Mouse (Mus musculus) hindbrain, embryonic 16.5 days (tissue): ENCODE results near the gene Zfp839. TPM values are rescaled to one million over a fixed set of nuclear protein-coding genes. Genes with fewer than 3 reads are reported as not detected.

Experiments used
- ATAC-seq: fragments of 200-750 bp; cut with Nextera tagmentation; 2 replicates; pipeline ENCODE4 v1.8.0; 2017; ENCODE audit warnings: moderate TSS enrichment, moderate library complexity
- H3K27ac ChIP-seq: fragments of 300-500 bp; sonication (generic); 2 replicates; pipeline ENCODE4 v1.5.1; 2014; ENCODE audit warnings: low read depth, mild to moderate bottlenecking, control low read depth, low read length, moderate library complexity
- H3K27me3 ChIP-seq: fragments of 300-500 bp; sonication (generic); replicated peaks from 2 replicates; pipeline ENCODE4 v1.6.1; 2014; ENCODE audit warnings: low read length; ENCODE audit not compliant: control insufficient read depth, insufficient read depth
- H3K36me3 ChIP-seq: fragments of 300-500 bp; sonication (generic); 2 replicates; pipeline ENCODE4 v1.6.1; 2014; ENCODE audit warnings: mild to moderate bottlenecking, low read length, moderate library complexity, mixed read lengths; ENCODE audit not compliant: control insufficient read depth, insufficient read depth
- H3K4me1 ChIP-seq: fragments of 300-500 bp; sonication (generic); 2 replicates; pipeline ENCODE4 v1.6.1; 2014; ENCODE audit warnings: low read depth, low read length; ENCODE audit not compliant: control insufficient read depth, insufficient read depth
- H3K4me2 ChIP-seq: fragments of 300-500 bp; sonication (generic); 2 replicates; pipeline ENCODE4 v1.6.1; 2014; ENCODE audit warnings: mild to moderate bottlenecking, low read length, control low read depth, moderate library complexity
- H3K4me3 ChIP-seq: fragments of 300-500 bp; sonication (generic); 2 replicates; pipeline ENCODE4 v1.5.1; 2014; ENCODE audit warnings: mild to moderate bottlenecking, low read length, control low read depth, moderate library complexity
- H3K9ac ChIP-seq: fragments of 300-500 bp; sonication (generic); 2 replicates; pipeline ENCODE4 v1.6.1; 2014; ENCODE audit warnings: low read depth, mild to moderate bottlenecking, control low read depth, low read length, moderate library complexity
- H3K9me3 ChIP-seq: fragments of 300-500 bp; sonication (generic); 2 replicates; pipeline ENCODE4 v1.6.1; 2014; ENCODE audit warnings: mild to moderate bottlenecking, low read length, moderate library complexity; ENCODE audit not compliant: control insufficient read depth
- WGBS: fragments of 180-500 bp; shearing (Covaris S2); extraction: QIAGEN DNeasy Blood & Tissue Kit; methylation state at CpG from one replicate; pipeline ENCODE4 v1.1.7; 2014; 5-methylcytosine and 5-hydroxymethylcytosine counted together
- polyA plus RNA-seq: library from polyadenylated mRNA; unstranded; fragments of >200 nt; fragmentation: Nextera tagmentation; extraction: Ambion mirVana; gene quantifications from 2 replicates; pipeline ENCODE4 v1.2.1, GENCODE M21; 2015

The Zfp839 gene
- polyA plus RNA-seq, 1 experiment from 2014 or later = 3.7 TPM

DNA sequence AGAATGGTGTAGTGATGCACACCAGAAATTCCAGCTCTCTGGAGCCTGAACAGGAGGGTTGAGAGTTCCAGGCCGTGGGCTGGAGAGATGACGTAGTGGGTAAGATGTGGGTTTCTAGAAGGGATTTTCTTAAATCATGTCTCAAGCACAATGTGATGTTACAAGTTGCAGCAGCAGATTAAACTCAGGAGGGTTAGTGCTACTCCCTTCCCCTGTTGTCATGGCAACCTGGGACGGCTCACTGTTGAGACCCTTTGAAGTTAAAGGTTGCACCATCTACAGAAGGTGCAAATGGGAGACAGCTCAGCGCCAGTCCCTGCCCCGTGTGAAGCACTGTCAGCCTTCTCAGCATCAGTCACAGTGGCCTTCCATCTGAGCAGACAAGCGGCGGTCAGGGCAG lies 11.2 kb downstream of the Zfp839 start:
- ATAC-seq = no peak
- H3K27me3 ChIP-seq = no peaks in the 10 kb centered on the region
- no peaks in the 10 kb centered on the region for H3K9me3 ChIP-seq
- no peak overlapping the region for H3K9ac ChIP-seq
- H3K4me1 ChIP-seq = no peaks in the 10 kb centered on the region
- no peak overlapping the region for H3K4me3 ChIP-seq
- H3K27ac ChIP-seq = no peak overlapping the region
- peaks cover 11% of the 10 kb centered on the region for H3K36me3 ChIP-seq
- WGBS = 59% methylated on average over 7 of the region's 7 CpGs
- H3K4me2 ChIP-seq = no peak overlapping the region

DNA sequence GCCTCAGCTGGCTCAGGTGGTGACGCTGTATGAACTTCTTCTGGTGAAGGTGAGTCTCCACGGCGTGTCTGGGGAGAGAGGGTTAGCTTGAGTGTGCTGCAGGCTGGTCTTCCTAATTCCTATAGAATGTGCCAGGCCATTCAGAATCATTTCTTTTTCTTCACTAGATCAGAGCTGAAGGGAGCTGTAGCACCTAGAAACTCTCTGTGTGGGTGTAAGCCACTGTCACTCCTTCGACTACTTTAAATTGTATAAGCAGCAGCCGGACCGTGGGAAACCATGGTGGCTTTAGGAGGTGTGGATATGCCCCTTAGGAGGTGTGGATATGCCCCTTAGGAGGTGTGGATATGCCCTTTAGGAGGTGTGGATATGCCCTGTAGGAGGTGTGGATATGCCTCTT lies 14.0 kb downstream of the Zfp839 start:
- Histone ChIP-seq H3K4me2 (no peak overlapping the region), H3K27ac (no peak overlapping the region), H3K4me1 (no peaks in the 10 kb centered on the region), H3K9ac (no peak overlapping the region), H3K27me3 (no peaks in the 10 kb centered on the region), H3K4me3 (no peak overlapping the region), H3K36me3 (peaks cover 25% of the 10 kb centered on the region), H3K9me3 (no peaks in the 10 kb centered on the region)
- 94% methylated on average over 6 of the region's 6 CpGs for WGBS
- no peak for ATAC-seq

DNA sequence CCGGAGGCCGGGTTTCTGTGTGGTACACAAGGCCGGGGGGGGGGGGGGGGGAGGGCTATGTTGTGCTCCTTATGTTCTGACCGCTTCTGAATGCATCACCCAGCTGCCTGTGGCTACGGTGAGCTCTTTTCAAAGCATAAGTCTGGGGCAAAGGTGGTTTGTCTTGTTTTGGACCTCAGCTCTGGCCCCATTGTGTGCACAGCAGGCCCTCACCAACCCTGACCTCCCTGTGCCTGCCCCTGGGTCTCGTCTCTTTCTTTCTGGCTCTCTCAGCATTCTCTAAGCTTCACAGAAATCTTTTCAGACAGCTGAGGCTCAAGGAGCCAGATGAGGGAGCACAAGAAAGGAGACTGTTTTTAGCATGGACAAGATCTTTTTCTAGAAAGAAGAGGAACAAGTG lies 15.5 kb downstream of the Zfp839 start:
- ATAC-seq = no peak
- no peak overlapping the region for H3K9ac ChIP-seq
- no peak overlapping the region for H3K27ac ChIP-seq
- H3K9me3 ChIP-seq = no peaks in the 10 kb centered on the region
- H3K27me3 ChIP-seq = no peaks in the 10 kb centered on the region
- H3K4me3 ChIP-seq = no peak overlapping the region
- H3K36me3 ChIP-seq = peaks cover 29% of the 10 kb centered on the region
- no peak overlapping the region for H3K4me2 ChIP-seq
- WGBS = 25% methylated on average over 5 of the region's 6 CpGs
- H3K4me1 ChIP-seq = no peaks in the 10 kb centered on the region

DNA sequence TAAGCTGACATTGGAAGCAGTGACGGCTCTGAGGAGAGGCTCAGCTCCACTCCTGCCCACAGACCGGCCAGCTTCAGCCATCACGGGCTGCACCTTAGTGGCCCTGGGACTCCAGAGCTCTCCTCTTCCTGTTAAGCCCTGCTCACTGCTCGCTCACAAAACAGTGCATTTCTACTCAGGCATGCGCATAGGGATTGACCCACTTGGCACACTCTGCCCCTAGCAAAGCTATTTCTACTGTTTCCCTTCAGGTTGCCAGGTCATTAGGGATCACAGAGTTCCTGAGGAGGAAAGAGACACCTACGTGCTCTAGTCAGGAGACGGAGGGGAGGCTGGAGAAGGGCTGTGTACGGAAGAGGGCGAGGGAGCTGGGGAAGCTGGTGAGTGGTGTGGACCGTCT lies 15.9 kb downstream of the Zfp839 start:
- no peak for ATAC-seq
- no peaks in the 10 kb centered on the region for H3K27me3 ChIP-seq
- H3K4me2 ChIP-seq = no peak overlapping the region
- H3K9me3 ChIP-seq = no peaks in the 10 kb centered on the region
- peaks cover 29% of the 10 kb centered on the region for H3K36me3 ChIP-seq
- 77% methylated on average over 10 of the region's 10 CpGs for WGBS
- H3K4me3 ChIP-seq = no peak overlapping the region
- H3K27ac ChIP-seq = no peak overlapping the region
- H3K4me1 ChIP-seq = no peaks in the 10 kb centered on the region
- H3K9ac ChIP-seq = no peak overlapping the region

DNA sequence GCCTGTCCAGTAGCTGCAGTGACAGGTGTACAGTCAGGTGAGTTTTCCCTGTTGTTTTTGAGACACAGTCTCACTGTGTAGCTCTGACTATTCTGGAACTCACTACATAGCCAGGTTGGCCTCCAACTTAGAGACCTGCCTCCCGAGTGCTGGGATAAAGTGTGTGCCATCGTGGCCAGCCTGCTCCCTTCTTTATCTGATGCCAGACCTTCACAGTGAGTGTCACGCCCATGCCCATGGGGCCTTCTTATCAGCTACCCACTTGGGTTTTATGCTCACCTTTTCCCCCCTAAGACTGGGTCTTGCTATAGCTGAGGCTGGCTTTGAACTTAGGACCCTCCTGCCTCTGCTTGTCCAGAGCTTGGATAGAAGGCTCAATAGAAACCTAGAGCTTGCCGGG lies 20.1 kb downstream of the Zfp839 start:
- Histone ChIP-seq H3K9ac (no peak overlapping the region), H3K27ac (no peak overlapping the region), H3K4me2 (no peak overlapping the region), H3K4me1 (no peaks in the 10 kb centered on the region), H3K9me3 (no peaks in the 10 kb centered on the region), H3K27me3 (no peaks in the 10 kb centered on the region), H3K36me3 (peaks cover 34% of the 10 kb centered on the region), H3K4me3 (no peak overlapping the region)
- no peak for ATAC-seq
- 91% methylated on average over 4 of the region's 4 CpGs for WGBS

DNA sequence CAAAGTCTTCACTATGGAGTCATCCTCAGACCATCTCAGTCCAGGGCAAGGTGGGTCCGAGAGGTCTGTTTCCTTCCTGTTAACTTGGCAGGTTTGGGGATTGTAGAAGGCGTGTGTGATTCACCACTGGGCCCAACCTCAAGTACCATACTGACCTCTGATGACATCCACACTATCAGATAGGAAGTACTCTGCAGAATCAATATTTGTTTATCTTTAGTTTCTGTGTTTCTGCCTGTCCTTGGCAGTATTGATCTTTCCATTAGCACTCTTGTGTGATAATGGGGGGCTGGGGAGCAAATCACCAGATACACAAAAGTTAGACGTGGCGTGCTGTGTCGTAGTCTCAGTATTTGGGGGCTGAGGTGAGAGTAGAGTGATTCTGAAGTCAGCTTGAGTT lies 21.2 kb downstream of the Zfp839 start:
- no peak overlapping the region for H3K27ac ChIP-seq
- peaks cover 34% of the 10 kb centered on the region for H3K36me3 ChIP-seq
- H3K4me1 ChIP-seq = no peaks in the 10 kb centered on the region
- no peaks in the 10 kb centered on the region for H3K27me3 ChIP-seq
- H3K9me3 ChIP-seq = no peaks in the 10 kb centered on the region
- no peak overlapping the region for H3K9ac ChIP-seq
- H3K4me2 ChIP-seq = no peak overlapping the region
- 93% methylated on average over 5 of the region's 5 CpGs for WGBS
- ATAC-seq = no peak
- no peak overlapping the region for H3K4me3 ChIP-seq

DNA sequence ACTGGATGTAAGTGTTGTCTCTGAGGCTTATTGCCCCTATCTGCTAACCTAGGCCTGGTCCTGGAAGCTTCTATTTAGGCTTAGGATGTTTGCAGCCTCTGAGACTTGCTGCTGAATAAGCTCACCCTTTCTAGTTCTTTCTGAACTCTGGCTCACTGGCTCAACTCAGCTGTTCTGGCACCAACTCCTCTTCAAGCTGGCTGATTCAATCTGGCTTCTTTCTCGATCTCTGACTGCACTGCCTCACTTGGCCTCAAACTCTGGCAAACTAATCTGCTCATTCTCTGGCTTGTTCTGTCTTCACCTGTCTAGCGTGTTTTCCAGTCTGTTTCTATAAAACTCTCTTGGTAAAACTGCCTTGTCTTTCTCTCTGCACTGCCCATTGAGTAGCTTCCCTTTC lies 25.3 kb downstream of the Zfp839 start:
- Histone ChIP-seq H3K4me1 (no peaks in the 10 kb centered on the region), H3K36me3 (peaks cover 31% of the 10 kb centered on the region), H3K27ac (no peak overlapping the region), H3K9me3 (no peaks in the 10 kb centered on the region), H3K4me2 (no peak overlapping the region), H3K9ac (no peak overlapping the region), H3K27me3 (no peaks in the 10 kb centered on the region), H3K4me3 (no peak overlapping the region)
- no peak for ATAC-seq
- WGBS = 90% methylated on average over 2 of the region's 2 CpGs

DNA sequence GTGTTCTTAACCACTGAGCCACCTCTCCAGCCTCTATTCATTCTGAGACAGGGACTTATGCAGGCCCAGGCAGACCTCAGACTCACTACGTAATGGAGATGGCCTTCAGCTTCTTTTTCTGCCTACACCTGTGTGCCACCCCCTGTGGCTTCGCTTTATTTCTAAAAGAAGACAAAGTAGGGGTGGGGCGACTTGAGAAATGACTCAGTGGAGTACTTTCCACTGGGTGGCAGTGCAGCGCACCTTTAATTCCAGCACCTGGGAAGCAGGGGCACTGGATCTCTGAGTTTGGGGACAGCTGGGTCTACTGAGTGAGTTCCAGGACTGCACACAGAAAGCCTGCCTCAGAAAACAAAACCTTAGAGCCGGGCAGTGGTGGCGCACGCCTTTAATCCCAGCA lies 32.2 kb downstream of the Zfp839 start:
- peaks cover 27% of the 10 kb centered on the region for H3K36me3 ChIP-seq

DNA sequence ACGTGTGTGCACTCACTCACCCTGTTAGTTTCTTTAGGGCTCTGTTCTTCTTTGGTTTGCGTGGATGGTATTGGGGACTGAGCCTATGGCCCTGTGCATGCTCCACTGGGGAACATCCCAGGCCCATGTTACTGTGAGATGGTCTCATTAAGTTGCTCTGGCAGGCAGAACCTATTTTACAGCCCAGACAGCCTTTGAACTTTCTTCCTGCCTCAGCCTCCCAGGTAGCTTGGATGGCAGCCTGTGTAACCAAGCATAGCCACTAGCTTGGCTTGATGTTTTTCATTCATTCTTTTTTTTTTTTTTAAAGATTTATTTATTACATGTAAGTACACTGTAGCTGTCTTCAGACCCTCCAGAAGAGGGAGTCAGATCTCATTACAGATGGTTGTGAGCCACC lies 35.2 kb downstream of the Zfp839 start:
- Histone ChIP-seq H3K9ac (no peak overlapping the region), H3K27me3 (no peaks in the 10 kb centered on the region), H3K4me3 (no peak overlapping the region), H3K4me2 (no peak overlapping the region), H3K4me1 (peaks cover 15% of the 10 kb centered on the region), H3K27ac (no peak overlapping the region), H3K36me3 (peaks cover 14% of the 10 kb centered on the region), H3K9me3 (no peaks in the 10 kb centered on the region)
- WGBS = 100% methylated on average over 2 of the region's 2 CpGs
- ATAC-seq = no peak

More for the DNA sequence above, 32.2 kb downstream of the Zfp839 start:
- Histone ChIP-seq H3K4me2 (no peak overlapping the region), H3K4me1 (no peaks in the 10 kb centered on the region), H3K27ac (no peak overlapping the region), H3K9ac (no peak overlapping the region), H3K27me3 (no peaks in the 10 kb centered on the region), H3K9me3 (no peaks in the 10 kb centered on the region), H3K4me3 (no peak overlapping the region)
- no peak for ATAC-seq
- 92% methylated on average over 7 of the region's 7 CpGs for WGBS

DNA sequence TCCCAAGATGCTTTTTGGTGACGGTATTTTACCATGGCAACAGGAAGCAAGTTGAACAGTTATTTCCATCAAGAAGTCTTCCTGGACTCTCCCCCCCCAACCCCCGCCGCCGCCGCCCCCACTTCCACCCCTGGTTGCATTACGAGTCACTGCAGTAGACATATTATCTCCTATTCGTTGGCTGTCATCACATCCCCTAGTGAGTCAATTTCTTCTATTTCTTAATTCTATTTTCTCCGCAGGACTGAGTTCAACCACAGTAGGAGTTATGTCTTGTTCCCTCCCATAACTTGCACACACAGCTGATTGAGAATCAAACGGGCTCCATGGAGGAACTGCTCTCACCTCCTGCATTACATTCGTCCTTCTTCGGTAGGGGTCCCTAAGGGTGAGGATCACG lies 38.1 kb downstream of the Zfp839 start:
- ATAC-seq = no peak
- Histone ChIP-seq H3K4me1 (peaks cover 20% of the 10 kb centered on the region), H3K9me3 (no peaks in the 10 kb centered on the region), H3K36me3 (peaks cover 4% of the 10 kb centered on the region; the same call in 1 of the 2 replicates), H3K27me3 (no peaks in the 10 kb centered on the region), H3K4me2 (peak overlapping the region; percentile 94), H3K27ac (no peak overlapping the region), H3K4me3 (peak overlapping the region; percentile 90), H3K9ac (peak overlapping the region; percentile 76)
- 36% methylated on average over 12 of the region's 12 CpGs for WGBS
